Mouse (Mus musculus) forebrain, embryonic 14.5 days (tissue): Measurements from ENCODE around the gene Polr2l. TPM values are rescaled to one million over a fixed set of nuclear protein-coding genes. Genes with fewer than 3 reads are reported as not detected.

Experiments used
- ATAC-seq: fragments of 200-750 bp; cut with Nextera tagmentation; 2 replicates; pipeline ENCODE4 v1.8.0; 2017; ENCODE audit warnings: mild to moderate bottlenecking, moderate library complexity
- DNase-seq: peaks from one replicate; pipeline ENCODE4 v3.0.0-alpha.2; 2015; ENCODE audit warnings: low spot score
- H3K27ac ChIP-seq: fragments of 300-500 bp; sonication (generic); 2 replicates; pipeline ENCODE4 v1.5.1; 2014; ENCODE audit warnings: low read depth, mild to moderate bottlenecking, control low read depth, low read length, moderate library complexity
- H3K27me3 ChIP-seq: fragments of 300-500 bp; sonication (generic); replicated peaks from 2 replicates; pipeline ENCODE4 v1.6.1; 2014; ENCODE audit warnings: low read length, control low read depth, mixed read lengths; ENCODE audit not compliant: control insufficient read depth, insufficient read depth
- H3K36me3 ChIP-seq: fragments of 300-500 bp; sonication (generic); 2 replicates; pipeline ENCODE4 v1.6.1; 2014; ENCODE audit warnings: low read length, control low read depth; ENCODE audit not compliant: control insufficient read depth, insufficient read depth
- H3K4me1 ChIP-seq: fragments of 300-500 bp; sonication (generic); 2 replicates; pipeline ENCODE4 v1.6.1; 2014; ENCODE audit warnings: antibody characterized with exemption, low read length, control low read depth; ENCODE audit not compliant: control insufficient read depth, insufficient read depth
- H3K4me2 ChIP-seq: fragments of 300-500 bp; sonication (generic); 2 replicates; pipeline ENCODE4 v1.6.1; 2014; ENCODE audit warnings: mild to moderate bottlenecking, control low read depth, low read length
- H3K4me3 ChIP-seq: fragments of 300-500 bp; sonication (generic); 2 replicates; pipeline ENCODE4 v1.5.1; 2014; ENCODE audit warnings: low read depth, low read length, control low read depth
- H3K9ac ChIP-seq: fragments of 300-500 bp; sonication (generic); 2 replicates; pipeline ENCODE4 v1.6.1; 2014; ENCODE audit warnings: mild to moderate bottlenecking, low read length, control low read depth, moderate library complexity
- H3K9me3 ChIP-seq: fragments of 300-500 bp; sonication (generic); replicated peaks from 2 replicates; pipeline ENCODE4 v1.6.1; 2016; ENCODE audit warnings: low read length, control low read depth, mixed read lengths; ENCODE audit not compliant: control insufficient read depth
- WGBS: fragments of 180-500 bp; shearing (Covaris S2); extraction: QIAGEN DNeasy Blood & Tissue Kit; methylation state at CpG from one replicate; pipeline ENCODE4 v1.1.7; 2014; 5-methylcytosine and 5-hydroxymethylcytosine counted together
- polyA plus RNA-seq: library from polyadenylated mRNA; unstranded; fragments of >200 nt; fragmentation: Nextera tagmentation; extraction: Ambion mirVana; gene quantifications from 2 replicates; pipeline ENCODE4 v1.2.1, GENCODE M21; 2014

The Polr2l gene
- polyA plus RNA-seq, 1 experiment from 2014 or later, result 79.3 TPM

GRCm38 (mm10) chr7:141508160-141508559 is 33.2 kb upstream of the Polr2l start:
- no peak overlapping the region for H3K4me2 ChIP-seq
- H3K27ac ChIP-seq, result no peak overlapping the region
- H3K27me3 ChIP-seq, result no peaks in the 10 kb centered on the region
- H3K9ac ChIP-seq, result no peak overlapping the region
- H3K4me3 ChIP-seq, result no peak overlapping the region
- H3K9me3 ChIP-seq, result no peaks in the 10 kb centered on the region
- ATAC-seq, result no peak
- 0 out of 2 replicates have a peak, but pooled peaks cover 8% of the 10 kb centered on the region for H3K36me3 ChIP-seq
- no peaks in the 10 kb centered on the region for H3K4me1 ChIP-seq
- DNase-seq, result no peak

- no peak overlapping the region for H3K4me2 ChIP-seq
- ATAC-seq, result no peak
- WGBS, result 57% methylated on average over 2 of the region's 2 CpGs
Measured at GRCm38 (mm10) chr7:141506278-141506677, 31.3 kb upstream of the Polr2l start.

DNA sequence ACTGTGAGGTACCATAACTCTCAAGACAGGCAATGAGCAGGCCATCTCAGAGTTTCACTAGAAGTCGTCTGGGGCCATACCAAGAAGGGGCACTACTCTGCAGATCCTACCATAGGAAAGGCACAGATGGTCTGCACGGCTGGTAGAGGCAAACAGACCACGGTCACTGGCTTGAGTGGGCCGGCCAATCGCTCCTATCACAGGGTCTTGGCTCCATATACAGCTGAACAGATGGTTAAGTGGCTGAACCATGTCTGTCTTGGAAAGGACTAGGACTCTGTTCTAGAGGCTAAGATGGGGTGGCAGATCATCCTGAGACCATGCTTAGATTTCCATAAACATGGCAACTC is 27.6 kb upstream of the Polr2l start:
- H3K27ac ChIP-seq, result no peak overlapping the region
- H3K4me2 ChIP-seq, result no peak overlapping the region
- H3K9ac ChIP-seq, result no peak overlapping the region
- WGBS, result 95% methylated on average over 5 of the region's 5 CpGs
- DNase-seq (no peak), ATAC-seq (no peak)
- no peaks in the 10 kb centered on the region for H3K27me3 ChIP-seq
- no peak overlapping the region for H3K4me3 ChIP-seq
- H3K9me3 ChIP-seq, result no peaks in the 10 kb centered on the region
- H3K36me3 ChIP-seq, result peaks cover 10% of the 10 kb centered on the region; the same call in 1 of the 2 replicates
- no peaks in the 10 kb centered on the region for H3K4me1 ChIP-seq

More at GRCm38 (mm10) chr7:141506278-141506677, 31.3 kb upstream of the Polr2l start:
- peaks cover 6% of the 10 kb centered on the region; the same call in 1 of the 2 replicates for H3K36me3 ChIP-seq
- no peaks in the 10 kb centered on the region for H3K9me3 ChIP-seq
- H3K4me3 ChIP-seq, result no peak overlapping the region
- H3K4me1 ChIP-seq, result no peaks in the 10 kb centered on the region
- H3K27me3 ChIP-seq, result no peaks in the 10 kb centered on the region
- DNase-seq, result no peak
- H3K27ac ChIP-seq, result no peak overlapping the region
- H3K9ac ChIP-seq, result no peak overlapping the region

DNA sequence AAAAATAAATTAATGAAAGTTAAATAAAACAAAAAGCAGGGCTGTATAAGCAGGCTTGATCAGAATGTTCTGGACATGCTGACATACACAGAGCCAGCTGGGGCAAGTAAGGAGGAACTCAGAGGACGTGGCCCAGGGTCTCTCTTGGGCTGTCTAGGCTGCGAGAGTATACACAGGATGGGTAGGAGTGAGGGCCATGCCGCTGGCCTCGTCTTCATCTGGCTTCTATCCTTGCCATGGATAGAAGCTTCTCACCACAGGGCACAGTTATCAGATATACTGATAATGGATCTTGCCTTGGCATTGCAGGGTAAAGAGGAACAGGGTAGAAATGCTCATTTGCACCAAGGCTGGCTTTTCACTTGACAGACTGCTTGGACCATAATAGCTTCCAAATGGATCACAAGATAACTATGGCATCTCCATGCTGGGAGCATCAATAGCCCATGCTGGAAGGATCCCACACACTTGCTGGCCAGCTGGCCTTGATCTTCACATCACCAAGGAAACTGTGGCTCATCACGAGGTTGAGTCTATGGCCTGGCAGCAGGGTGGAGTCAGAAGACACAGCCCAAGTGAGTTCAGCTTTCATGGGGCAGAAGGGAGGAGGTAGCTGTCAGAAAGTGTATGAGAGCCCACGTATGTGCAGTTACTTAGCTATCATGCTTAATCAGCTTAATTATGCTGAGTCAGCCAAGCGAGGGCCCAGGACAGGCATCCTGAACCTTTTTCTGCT is 27.1 kb upstream of the Polr2l start:
- Histone ChIP-seq H3K9ac (no peak overlapping the region), H3K4me3 (no peak overlapping the region), H3K4me1 (no peaks in the 10 kb centered on the region), H3K27ac (no peak overlapping the region), H3K4me2 (no peak overlapping the region), H3K9me3 (no peaks in the 10 kb centered on the region), H3K36me3 (peaks cover 10% of the 10 kb centered on the region; the same call in 1 of the 2 replicates), H3K27me3 (no peaks in the 10 kb centered on the region)
- ATAC-seq (no peak), DNase-seq (no peak)
- 92% methylated on average over 7 of the region's 7 CpGs for WGBS

GRCm38 (mm10) chr7:141497600-141497999 is 22.7 kb upstream of the Polr2l start:
- no peaks in the 10 kb centered on the region for H3K9me3 ChIP-seq
- H3K36me3 ChIP-seq, result peaks cover 20% of the 10 kb centered on the region; the same call in 1 of the 2 replicates
- 92% methylated on average over 3 of the region's 3 CpGs for WGBS

GRCm38 (mm10) chr7:141495940-141496339 is 21.0 kb upstream of the Polr2l start:
- no peak overlapping the region for H3K4me3 ChIP-seq
- ATAC-seq, result no peak
- no peak overlapping the region for H3K9ac ChIP-seq
- 94% methylated on average over 4 of the region's 4 CpGs for WGBS
- no peak for DNase-seq
- H3K27ac ChIP-seq, result no peak overlapping the region
- no peak overlapping the region for H3K4me2 ChIP-seq
- no peaks in the 10 kb centered on the region for H3K27me3 ChIP-seq
- no peaks in the 10 kb centered on the region for H3K9me3 ChIP-seq
- H3K4me1 ChIP-seq, result no peaks in the 10 kb centered on the region
- 0 out of 2 replicates have a peak, but pooled peaks cover 27% of the 10 kb centered on the region for H3K36me3 ChIP-seq

More at GRCm38 (mm10) chr7:141497600-141497999, 22.7 kb upstream of the Polr2l start:
- H3K4me3 ChIP-seq, result no peak overlapping the region
- H3K4me1 ChIP-seq, result no peaks in the 10 kb centered on the region
- H3K27me3 ChIP-seq, result no peaks in the 10 kb centered on the region
- H3K27ac ChIP-seq, result no peak overlapping the region
- DNase-seq (no peak), ATAC-seq (no peak)
- H3K9ac ChIP-seq, result no peak overlapping the region
- no peak overlapping the region for H3K4me2 ChIP-seq

GRCm38 (mm10) chr7:141495379-141495778 is 20.4 kb upstream of the Polr2l start:
- no peak for ATAC-seq
- H3K4me3 ChIP-seq, result no peak overlapping the region
- no peaks in the 10 kb centered on the region for H3K27me3 ChIP-seq
- WGBS, result 93% methylated on average over 2 of the region's 2 CpGs
- no peak overlapping the region for H3K9ac ChIP-seq
- no peaks in the 10 kb centered on the region for H3K9me3 ChIP-seq
- 0 out of 2 replicates have a peak, but pooled peaks cover 27% of the 10 kb centered on the region for H3K36me3 ChIP-seq
- no peak for DNase-seq
- no peak overlapping the region for H3K27ac ChIP-seq
- no peaks in the 10 kb centered on the region for H3K4me1 ChIP-seq
- no peak overlapping the region for H3K4me2 ChIP-seq

DNA sequence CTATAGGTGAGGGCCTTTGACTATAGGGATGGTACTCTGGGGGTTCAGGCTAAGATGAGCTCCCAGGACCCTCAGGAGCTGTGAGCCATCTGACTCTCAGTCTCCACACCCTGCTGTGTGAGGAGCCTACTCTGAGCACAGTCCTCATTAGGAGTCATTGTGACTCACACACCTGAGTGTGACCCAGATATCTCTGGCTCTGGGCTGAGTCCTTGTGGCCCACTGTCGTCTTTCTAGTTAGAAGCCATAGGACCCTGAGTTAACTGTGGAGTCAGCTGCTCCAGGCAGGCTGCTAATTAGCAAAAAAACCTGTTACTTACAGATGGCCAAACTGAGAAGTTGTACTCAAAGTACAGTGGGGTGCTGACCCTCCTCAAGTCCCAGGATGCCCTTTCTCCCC is 18.8 kb upstream of the Polr2l start:
- Histone ChIP-seq H3K4me3 (no peak overlapping the region), H3K4me1 (no peaks in the 10 kb centered on the region), H3K27ac (no peak overlapping the region), H3K27me3 (no peaks in the 10 kb centered on the region), H3K36me3 (0 out of 2 replicates have a peak, but pooled peaks cover 22% of the 10 kb centered on the region), H3K9ac (no peak overlapping the region), H3K4me2 (no peak overlapping the region), H3K9me3 (no peaks in the 10 kb centered on the region)
- ATAC-seq, result no peak
- DNase-seq, result no peak
- WGBS, result 80% methylated on average over 1 of the region's 1 CpGs

GRCm38 (mm10) chr7:141492738-141493137 is 17.8 kb upstream of the Polr2l start:
- H3K36me3 ChIP-seq, result 0 out of 2 replicates have a peak, but pooled peaks cover 17% of the 10 kb centered on the region
- WGBS, result 86% methylated on average over 5 of the region's 5 CpGs
- no peak for ATAC-seq

More at GRCm38 (mm10) chr7:141492738-141493137, 17.8 kb upstream of the Polr2l start:
- no peaks in the 10 kb centered on the region for H3K9me3 ChIP-seq
- no peak overlapping the region for H3K4me2 ChIP-seq
- H3K4me1 ChIP-seq, result no peaks in the 10 kb centered on the region
- no peak overlapping the region for H3K9ac ChIP-seq
- H3K4me3 ChIP-seq, result no peak overlapping the region
- no peaks in the 10 kb centered on the region for H3K27me3 ChIP-seq
- no peak for DNase-seq
- H3K27ac ChIP-seq, result no peak overlapping the region
